Mouse (Mus musculus) left cerebral cortex, postnatal 10 days (tissue): ENCODE data around the gene Tnfrsf25. TPM values are rescaled to one million over a fixed set of nuclear protein-coding genes. Genes with fewer than 3 reads are reported as not detected.

Experiments
- DNase-seq, 2 experiments: peaks; one replicate each; pipeline ENCODE4 v3.0.0; 2021 to 2022; ENCODE audit warnings: low spot score in 2 of 2, mixed read lengths in 1 of 2; ENCODE audit errors: extremely low spot score in 1 of 2
- intact Hi-C: fragments of 180-260 bp; cut with DNase I; formaldehyde crosslinking; loops from one replicate; pipeline ENCODE4 v1.15.1; 2025
- total RNA-seq, 2 experiments: library from RNA; stranded (reverse); gene quantifications; 2 replicates each; pipeline ENCODE4 v1.2.3; 2021

Tnfrsf25 gene
- total RNA-seq, 2 experiments from 2014 or later, result 3.9 to 4.7 TPM

DNA sequence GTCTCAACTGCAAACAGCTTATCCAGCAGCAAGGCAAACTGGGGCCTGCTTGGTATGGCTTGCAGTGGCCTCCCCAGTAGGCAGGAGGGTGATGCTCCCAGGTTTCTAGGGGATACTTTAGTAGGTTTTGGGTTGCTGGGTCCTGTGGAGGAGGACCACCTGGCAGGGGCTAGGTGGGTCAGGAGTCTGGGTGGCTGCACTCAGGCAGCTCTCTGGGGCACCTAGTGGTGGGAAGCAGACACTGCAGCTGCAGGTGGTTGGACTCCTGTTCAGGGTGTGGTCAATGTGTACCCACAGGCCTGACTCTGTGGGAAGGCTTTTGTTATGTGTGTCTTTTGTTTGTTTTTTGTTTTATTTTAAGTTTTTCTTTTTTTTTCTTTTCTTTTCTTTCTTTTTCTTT, 18.8 kb downstream of the Tnfrsf25 start:
- DNase-seq, result peak in 1 of 2 experiments; percentile 51
- intact Hi-C loops, result no loop called here

DNA sequence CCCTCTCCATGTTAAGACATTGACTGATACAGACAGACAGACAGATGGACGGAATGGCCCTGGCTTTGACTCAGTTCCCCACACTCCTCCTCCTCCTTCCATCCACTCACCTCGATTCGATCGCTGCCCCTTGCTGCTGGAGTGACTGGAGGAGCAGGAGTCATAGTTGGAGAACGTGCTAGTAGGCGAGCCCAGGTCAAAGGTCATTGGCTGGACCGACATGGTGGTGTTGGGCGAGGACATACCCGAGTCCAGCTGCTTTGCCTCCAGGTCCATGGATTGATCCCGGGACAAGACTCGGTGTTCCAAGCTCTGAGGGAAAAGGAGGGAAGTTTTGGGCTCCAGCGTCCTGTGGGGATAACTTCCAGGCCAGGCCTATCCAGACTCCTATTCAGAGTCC, 19.6 kb downstream of the Tnfrsf25 start:
- intact Hi-C loops, result no loop called here
- no peak for DNase-seq

DNA sequence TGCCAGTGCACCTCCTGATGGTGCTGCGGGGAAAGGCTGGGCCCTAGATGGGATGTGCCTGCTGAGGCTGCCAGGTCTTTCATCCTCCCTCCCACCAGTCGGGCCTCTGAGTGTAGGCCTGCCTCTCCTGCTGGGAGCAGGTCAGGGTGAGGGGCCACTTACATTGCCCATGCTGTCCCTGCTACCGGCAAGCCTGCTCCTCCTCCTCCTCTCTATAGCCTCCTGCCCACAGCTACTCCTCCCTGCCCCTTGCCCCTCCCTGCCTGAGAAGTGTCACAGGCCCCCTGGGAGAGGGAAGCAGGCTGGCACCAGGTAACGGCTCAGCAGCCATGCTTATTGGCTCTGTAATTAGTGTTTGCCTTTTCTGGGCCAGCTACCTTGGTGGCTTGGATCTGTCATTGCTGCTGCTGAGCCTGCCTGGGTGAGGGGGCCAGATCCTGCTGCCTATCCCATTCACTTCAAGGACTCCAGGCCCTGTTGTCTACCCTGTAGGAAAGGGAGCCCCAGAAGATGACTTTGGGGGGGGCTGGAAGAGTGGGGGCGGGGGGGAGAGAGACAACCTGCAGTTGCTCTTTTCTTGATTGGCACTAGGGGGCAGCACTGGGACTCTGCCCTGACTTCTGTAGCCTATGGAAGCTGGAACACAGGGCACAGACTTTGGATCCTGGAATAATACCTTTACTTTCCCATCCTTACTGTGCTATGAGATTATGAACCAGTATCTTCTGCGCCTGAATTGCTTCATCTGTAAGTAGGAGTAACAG, 20.6 kb downstream of the Tnfrsf25 start:
- no peak for DNase-seq
- intact Hi-C loops, result no loop called here

DNA sequence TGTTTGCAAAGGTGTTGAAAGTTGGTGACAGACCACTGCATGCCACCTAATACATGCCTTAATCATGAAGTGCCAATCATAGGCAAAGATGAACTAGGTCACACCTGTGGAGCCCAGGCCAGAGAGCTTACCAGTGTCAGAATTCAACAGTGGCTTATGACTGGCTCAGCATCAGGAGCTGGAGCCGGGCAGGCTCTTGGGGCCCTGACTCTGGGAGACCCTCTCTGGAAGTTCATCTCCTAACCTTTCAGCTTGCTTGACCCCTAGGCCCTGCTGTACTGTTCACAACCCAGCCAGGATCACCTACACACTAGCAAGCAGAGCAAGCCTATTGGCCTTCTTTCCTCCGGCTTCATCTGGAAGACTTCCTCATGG, 21.1 kb downstream of the Tnfrsf25 start:
- DNase-seq, result no peak
- intact Hi-C loops, result no loop called here

GRCm38 (mm10) chr4:152138497-152139260, 22.9 kb downstream of the Tnfrsf25 start:
- DNase-seq, result peak; percentile 61 to 89
- intact Hi-C loops, result no loop called here

- intact Hi-C loops, result no loop called here
- no peak for DNase-seq
Measured at GRCm38 (mm10) chr4:152140441-152140840, 24.7 kb downstream of the Tnfrsf25 start.

DNA sequence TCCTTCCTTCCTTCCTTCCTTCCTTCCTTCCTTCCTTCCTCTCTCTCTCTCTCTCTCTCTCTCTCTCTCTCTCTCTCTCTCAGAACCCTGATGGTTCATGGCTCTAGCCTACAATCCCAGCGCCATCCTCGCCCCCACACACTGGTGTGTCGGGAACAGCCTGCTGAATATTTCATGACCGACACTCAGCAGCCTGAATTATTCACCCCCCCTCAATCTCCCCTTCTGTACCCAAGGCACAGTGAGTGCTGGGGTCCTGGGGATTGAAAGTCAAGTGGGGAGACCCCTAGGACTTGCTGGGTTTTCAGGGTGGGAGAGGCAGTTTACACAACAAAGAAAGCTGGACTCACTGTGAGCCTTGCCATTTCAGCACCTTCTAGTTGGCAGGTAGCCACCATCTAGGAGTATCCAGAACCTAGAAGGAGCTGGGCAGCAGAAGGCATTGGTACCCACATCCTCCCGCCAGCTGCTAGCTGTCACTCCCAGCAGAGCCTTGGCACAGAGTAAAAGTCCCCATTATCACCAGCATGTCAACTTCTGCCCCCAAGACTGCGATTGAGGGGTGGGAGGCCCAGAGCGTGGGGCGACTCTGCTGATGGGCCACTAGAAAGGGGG, 25.9 kb downstream of the Tnfrsf25 start:
- intact Hi-C loops, result no loop called here
- no peak for DNase-seq

- no peak for DNase-seq
- intact Hi-C loops, result no loop called here
Measured at GRCm38 (mm10) chr4:152143632-152144031, 27.9 kb downstream of the Tnfrsf25 start.

GRCm38 (mm10) chr4:152145473-152145872, 29.7 kb downstream of the Tnfrsf25 start:
- intact Hi-C loops, result no loop called here
- DNase-seq, result no peak

DNA sequence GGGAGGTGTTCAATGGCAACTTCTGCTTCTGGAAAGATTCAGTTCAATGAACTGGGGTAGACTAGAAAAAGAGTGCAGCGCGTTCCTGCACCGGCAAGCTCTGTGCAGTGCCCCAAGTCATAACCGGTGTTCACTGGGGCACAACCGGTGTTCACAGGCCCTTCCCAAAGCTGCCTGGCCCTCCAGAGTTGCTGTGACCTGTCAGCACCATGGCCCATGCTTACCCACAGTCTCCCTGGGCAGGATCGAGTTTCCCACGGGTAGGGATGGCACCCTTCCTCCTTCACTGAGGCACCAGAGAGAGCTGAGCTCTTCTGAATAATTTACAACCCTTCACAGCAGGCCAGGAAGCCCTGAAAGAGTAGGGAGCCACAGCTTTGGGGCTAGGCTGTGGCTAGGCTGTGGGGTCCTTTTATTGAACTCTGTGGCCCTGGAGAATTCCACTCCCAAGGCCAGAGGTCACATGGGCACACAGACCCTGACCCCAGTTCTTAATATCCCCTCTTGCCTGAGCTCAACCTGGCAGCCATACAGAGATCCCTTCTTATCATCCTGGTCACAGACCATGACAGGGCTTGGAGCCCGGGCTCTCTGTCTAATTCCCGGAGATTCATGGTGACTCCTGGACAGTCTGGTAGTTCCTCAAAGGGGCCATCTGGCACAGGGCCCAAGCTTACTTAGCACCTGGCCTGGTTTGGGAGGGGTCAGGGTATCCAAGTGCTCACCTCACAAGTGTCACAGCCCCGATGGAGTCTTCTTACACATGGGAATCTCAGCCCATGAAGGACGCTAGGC, 30.5 kb downstream of the Tnfrsf25 start:
- no peak for DNase-seq
- intact Hi-C loops, result no loop called here

GRCm38 (mm10) chr4:152150546-152150945, 34.8 kb downstream of the Tnfrsf25 start:
- DNase-seq, result no peak
- intact Hi-C loops, result no loop called here

DNA sequence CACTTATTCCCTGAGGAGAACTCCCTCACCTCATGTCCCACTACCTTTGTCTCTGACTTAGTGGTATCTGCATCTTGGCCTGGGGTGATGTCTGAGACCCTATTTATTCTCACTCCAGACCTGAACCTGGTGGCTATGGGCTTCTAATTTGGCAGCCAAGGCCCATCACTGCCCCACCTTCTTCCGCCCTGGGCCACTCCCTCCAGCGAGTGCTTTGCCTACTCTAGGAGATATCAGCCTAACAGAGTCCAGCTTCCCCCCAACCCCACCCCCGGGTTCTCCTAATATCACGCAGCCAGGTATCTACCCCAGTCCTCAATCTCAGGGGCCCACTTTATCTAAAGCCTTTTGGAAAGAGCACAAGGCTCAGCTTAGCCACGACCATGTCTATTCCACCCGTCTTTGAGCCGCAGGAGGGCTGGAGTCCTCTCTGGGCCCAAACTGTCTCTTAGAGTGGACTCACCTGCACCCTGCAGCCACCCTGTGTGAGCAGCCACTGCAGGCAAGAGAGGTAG, 35.8 kb downstream of the Tnfrsf25 start:
- DNase-seq, result no peak
- intact Hi-C loops, result no loop called here

DNA sequence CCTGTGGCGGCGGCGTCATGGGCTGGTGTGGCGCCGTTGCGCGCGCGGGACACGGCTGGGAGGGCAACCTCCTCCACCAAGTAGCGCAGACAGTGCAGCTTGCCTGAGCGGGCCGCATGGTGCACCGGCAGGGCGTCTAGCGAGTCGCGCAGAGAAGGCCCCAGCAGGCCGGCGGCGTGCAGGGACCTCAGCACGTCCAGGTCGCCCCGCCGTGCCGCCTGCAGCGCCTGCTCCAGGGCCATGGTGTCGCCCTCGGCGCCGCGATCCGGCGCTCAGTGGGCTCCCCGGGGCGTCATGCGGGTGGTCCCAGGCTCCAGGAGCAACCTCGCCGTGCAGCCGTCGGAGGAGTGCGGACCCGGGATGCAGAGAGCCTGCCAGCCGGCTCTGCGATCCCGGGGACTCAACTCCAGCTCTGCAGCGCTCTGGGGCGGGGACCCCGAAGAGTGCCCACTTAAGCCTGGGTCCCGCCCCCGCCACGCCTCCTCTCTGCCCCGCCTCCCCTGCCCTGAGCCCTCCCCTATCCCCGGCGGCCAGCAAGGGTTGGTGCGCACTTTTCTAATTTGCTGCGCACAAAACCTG, 36.3 kb downstream of the Tnfrsf25 start, which contains the start of gene Espn:
Gene Espn (minus strand): TSS at position 406 of the 579 bp plus-strand sequence.
- peak in 1 of 2 experiments; percentile 66 for DNase-seq
- intact Hi-C loops, result no loop called here

GRCm38 (mm10) chr4:152153771-152154177, 38.0 kb downstream of the Tnfrsf25 start:
- intact Hi-C loops, result no loop called here
- DNase-seq, result peak; percentile 59 to 87

DNA sequence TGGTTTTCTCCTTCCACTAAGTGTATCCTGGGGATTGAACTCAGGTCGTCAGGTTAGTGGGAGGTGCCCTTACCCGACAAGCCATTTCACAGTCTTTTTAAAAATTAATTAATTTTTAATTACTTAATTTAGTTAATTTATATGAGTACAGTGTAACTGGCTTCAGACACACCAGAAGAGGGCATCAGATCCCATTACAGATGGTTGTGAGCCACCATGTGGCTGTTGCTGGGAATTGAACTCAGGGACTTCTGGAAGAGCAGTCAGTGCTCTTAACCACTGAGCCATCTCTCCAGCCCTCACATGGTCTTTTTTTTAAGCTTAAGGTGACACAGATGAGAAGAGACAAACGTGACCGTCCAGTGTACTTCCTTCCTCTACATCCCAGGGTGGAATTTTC, 39.3 kb downstream of the Tnfrsf25 start:
- no peak for DNase-seq
- intact Hi-C loops, result no loop called here

GRCm38 (mm10) chr4:152157779-152158584, 42.2 kb downstream of the Tnfrsf25 start:
- DNase-seq, result no peak
- intact Hi-C loops, result no loop called here

- DNase-seq, result no peak
- intact Hi-C loops, result no loop called here
Measured at GRCm38 (mm10) chr4:152158585-152159284, 43.0 kb downstream of the Tnfrsf25 start, which contains the start of gene Hes2. TSS of gene Hes2 (plus strand) at chr4:152158867.
